Mouse (Mus musculus) kidney, postnatal 0 days (tissue): ENCODE measurements at regions not wholly inside any gene's neighbourhood (a gene's known extent, or its start where the extent isn't known, plus 50 kb on each side); places are given as distances from the start of the nearest gene placed in this dataset.

ENCODE experiments used
- ATAC-seq: fragments of 200-750 bp; cut with Nextera tagmentation; replicated peaks from 2 replicates; pipeline ENCODE4 v1.8.0; 2017; ENCODE audit warnings: low read depth, moderate number of reproducible peaks, moderate TSS enrichment, moderate library complexity; ENCODE audit not compliant: low FRiP score
- DNase-seq: peaks from one replicate; pipeline ENCODE4 v3.0.0-alpha.2; 2016; ENCODE audit warnings: low spot score
- H3K27ac ChIP-seq: fragments of 300-500 bp; sonication (generic); 2 replicates; pipeline ENCODE4 v1.5.1; 2014; ENCODE audit warnings: mild to moderate bottlenecking
- H3K27me3 ChIP-seq: fragments of 300-500 bp; sonication (generic); 2 replicates; pipeline ENCODE4 v1.6.1; 2014; ENCODE audit warnings: low read length, mixed read lengths; ENCODE audit not compliant: insufficient read depth
- H3K36me3 ChIP-seq: fragments of 300-500 bp; sonication (generic); 2 replicates; pipeline ENCODE4 v1.6.1; 2014; ENCODE audit warnings: low read length, mixed read lengths; ENCODE audit not compliant: insufficient read depth
- H3K4me1 ChIP-seq: fragments of 300-500 bp; sonication (generic); replicated peaks from 2 replicates; pipeline ENCODE4 v1.6.1; 2014; ENCODE audit warnings: antibody characterized with exemption, low read length, mixed read lengths; ENCODE audit not compliant: insufficient read depth
- H3K4me2 ChIP-seq: fragments of 300-500 bp; sonication (generic); 2 replicates; pipeline ENCODE4 v1.6.1; 2014; ENCODE audit warnings: mild to moderate bottlenecking, low read length, moderate library complexity, mixed read lengths
- H3K4me3 ChIP-seq: fragments of 300-500 bp; sonication (generic); replicated peaks from 2 replicates; pipeline ENCODE4 v1.5.1; 2014; ENCODE audit warnings: low read depth, low read length
- H3K9ac ChIP-seq: fragments of 300-500 bp; sonication (generic); 2 replicates; pipeline ENCODE4 v1.6.1; 2014; ENCODE audit warnings: low read depth, low read length
- H3K9me3 ChIP-seq: fragments of 300-500 bp; sonication (generic); replicated peaks from 2 replicates; pipeline ENCODE4 v1.6.1; 2016; ENCODE audit warnings: low read length, inconsistent platforms, mixed read lengths
- CTCF ChIP-seq: IDR thresholded peaks from 2 replicates; pipeline ENCODE4 v1.5.1; 2016; ENCODE audit warnings: antibody characterized with exemption, low read depth, mild to moderate bottlenecking, moderate library complexity
- WGBS: fragments of 180-500 bp; shearing (Covaris S2); extraction: QIAGEN DNeasy Blood & Tissue Kit; methylation state at CpG from one replicate; pipeline ENCODE4 v1.1.7; 2014; 5-methylcytosine and 5-hydroxymethylcytosine counted together

DNA sequence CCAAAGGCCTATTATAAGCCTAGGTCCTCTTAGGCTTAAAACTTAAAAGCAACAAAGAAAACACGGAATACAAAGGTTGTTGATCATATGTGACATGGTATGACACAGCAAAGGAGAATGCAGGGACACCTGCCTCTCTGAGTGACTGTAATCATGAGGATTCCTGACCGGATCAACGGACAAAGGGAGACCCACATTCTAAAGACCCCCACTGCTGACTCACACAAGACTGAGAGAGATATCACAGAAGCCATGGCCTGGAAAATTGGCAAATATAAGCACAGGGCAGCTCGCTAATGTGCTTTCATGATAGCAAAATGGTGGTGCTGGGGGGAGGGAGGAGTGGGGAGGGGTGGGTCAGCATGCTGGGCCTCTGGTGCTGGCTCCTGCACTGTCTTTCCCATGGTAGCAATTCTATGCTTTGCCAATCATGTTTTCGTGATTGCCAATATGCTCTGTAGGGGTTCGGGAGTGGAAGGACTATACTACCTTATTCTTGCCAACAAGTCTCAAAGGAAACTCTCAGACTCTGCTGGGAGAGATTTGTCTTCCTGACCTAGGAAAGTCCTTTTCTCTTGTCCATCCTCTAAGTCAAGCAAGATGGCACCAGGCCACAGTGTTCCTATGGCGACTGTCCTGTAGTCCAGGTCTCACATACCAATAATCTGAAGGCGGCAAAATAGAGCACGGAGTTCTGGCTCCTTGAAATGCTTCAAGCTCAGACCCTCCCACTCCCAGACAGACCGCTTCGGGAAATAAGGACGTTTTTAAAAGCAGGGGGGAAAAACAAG lies 110.5 kb upstream of the Nav3 start:
- 88% methylated on average over 12 of the region's 12 CpGs for WGBS
- DNase-seq, result no peak
- no peak overlapping the region for H3K4me3 ChIP-seq
- no peaks in the 10 kb centered on the region for H3K9me3 ChIP-seq
- ATAC-seq, result no peak
- no peaks in the 10 kb centered on the region for H3K36me3 ChIP-seq
- H3K4me2 ChIP-seq, result no peak overlapping the region
- H3K27ac ChIP-seq, result no peak overlapping the region
- H3K27me3 ChIP-seq, result no peaks in the 10 kb centered on the region
- H3K9ac ChIP-seq, result no peak overlapping the region
- no peak for TF ChIP-seq CTCF
- no peaks in the 10 kb centered on the region for H3K4me1 ChIP-seq

DNA sequence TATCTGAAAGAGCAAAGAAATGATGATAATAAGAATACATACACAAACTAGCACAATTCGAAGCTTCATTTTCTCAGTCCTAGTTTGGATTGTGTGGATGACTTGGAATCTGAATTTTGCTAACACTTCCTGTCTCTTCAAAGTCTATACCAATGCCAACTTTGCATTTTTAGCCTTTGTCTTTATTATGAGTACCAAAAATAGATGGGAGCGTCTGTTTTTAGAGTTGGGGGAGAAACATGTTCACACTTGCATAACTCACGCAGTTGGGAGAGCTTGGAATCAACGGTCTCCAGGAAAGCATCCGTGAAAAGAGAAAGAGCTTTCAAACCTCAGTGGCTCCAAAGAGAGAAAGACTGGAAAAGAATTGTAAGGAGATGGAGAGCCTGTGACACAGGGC lies 114.5 kb upstream of the Nav3 start:
- H3K27ac ChIP-seq, result no peak overlapping the region
- H3K9ac ChIP-seq, result no peak overlapping the region
- DNase-seq, result no peak
- H3K4me1 ChIP-seq, result no peaks in the 10 kb centered on the region
- no peaks in the 10 kb centered on the region for H3K36me3 ChIP-seq
- H3K4me2 ChIP-seq, result no peak overlapping the region
- no peak for TF ChIP-seq CTCF
- H3K4me3 ChIP-seq, result no peak overlapping the region
- no peaks in the 10 kb centered on the region for H3K27me3 ChIP-seq
- ATAC-seq, result no peak
- no peaks in the 10 kb centered on the region for H3K9me3 ChIP-seq
- 79% methylated on average over 5 of the region's 5 CpGs for WGBS

DNA sequence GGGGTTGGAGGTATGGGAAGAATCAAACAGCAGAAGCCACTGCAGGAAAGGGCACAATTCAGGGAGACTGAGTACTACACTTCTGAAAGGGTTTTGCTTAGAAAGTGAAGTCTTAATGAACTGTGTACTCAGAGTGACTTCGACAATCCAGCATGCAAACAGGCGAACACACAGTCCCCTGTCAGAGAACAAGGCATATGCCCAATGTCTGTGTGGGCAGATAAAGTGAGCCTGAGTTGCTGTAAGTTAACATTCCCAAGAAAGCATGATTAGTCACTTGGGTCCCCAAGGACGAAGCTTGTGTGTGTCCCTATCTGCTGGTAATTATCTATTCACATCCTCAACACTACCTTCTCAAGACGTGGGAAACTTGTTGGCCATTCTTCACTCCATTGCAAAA lies 115.2 kb upstream of the Nav3 start:
- no peak overlapping the region for H3K4me3 ChIP-seq
- H3K4me2 ChIP-seq, result no peak overlapping the region
- no peaks in the 10 kb centered on the region for H3K9me3 ChIP-seq
- H3K4me1 ChIP-seq, result no peaks in the 10 kb centered on the region
- TF ChIP-seq CTCF, result no peak
- DNase-seq (no peak), ATAC-seq (no peak)
- H3K27ac ChIP-seq, result no peak overlapping the region
- H3K9ac ChIP-seq, result no peak overlapping the region
- no peaks in the 10 kb centered on the region for H3K36me3 ChIP-seq
- no peaks in the 10 kb centered on the region for H3K27me3 ChIP-seq
- 70% methylated on average over 4 of the region's 4 CpGs for WGBS

DNA sequence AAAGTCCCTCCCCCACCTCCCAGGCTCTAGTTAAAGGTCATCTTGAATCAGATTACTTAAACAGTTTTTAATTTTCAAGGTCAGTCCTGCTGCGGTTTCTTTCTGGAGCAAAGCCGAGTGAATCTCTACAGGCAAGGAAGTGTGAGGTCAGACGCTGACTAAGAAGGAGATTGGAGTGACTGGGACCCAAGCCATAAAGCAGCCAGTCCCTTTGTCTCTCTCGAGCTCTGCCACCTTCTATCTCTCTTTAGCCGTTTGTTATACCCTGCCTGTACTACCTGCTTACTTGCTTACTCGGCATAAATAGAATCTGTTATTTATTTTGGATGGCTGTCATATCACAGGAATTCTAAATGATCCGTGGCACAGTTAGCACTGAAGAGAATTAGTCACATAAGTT lies 117.5 kb upstream of the Nav3 start:
- H3K9me3 ChIP-seq, result no peaks in the 10 kb centered on the region
- 46% methylated on average over 7 of the region's 7 CpGs for WGBS
- DNase-seq (no peak), ATAC-seq (no peak)
- H3K9ac ChIP-seq, result no peak overlapping the region
- H3K4me3 ChIP-seq, result no peak overlapping the region
- no peak overlapping the region for H3K4me2 ChIP-seq
- H3K4me1 ChIP-seq, result no peaks in the 10 kb centered on the region
- no peak overlapping the region for H3K27ac ChIP-seq
- H3K36me3 ChIP-seq, result no peaks in the 10 kb centered on the region
- H3K27me3 ChIP-seq, result no peaks in the 10 kb centered on the region
- no peak for TF ChIP-seq CTCF

DNA sequence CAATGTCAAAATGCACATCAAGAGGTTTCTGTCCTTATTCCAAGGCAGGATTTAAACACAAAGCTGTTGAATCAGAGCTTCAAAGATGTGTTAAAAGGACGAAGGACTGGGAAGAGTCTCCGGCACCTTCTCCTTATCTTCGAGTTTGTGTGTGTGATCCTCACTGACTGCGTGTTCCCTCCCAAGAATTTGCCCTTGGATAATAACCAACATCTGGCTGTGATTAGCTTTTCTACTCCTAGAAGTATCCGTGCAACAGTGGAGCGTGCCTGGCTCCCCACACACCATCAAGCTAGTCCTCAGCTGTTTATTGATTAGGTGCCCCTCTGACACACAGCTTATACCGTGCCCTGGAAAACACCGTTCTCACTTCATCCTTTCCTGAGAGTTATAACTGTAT lies 130.0 kb upstream of the Nav3 start:
- no peak for TF ChIP-seq CTCF
- no peak overlapping the region for H3K4me3 ChIP-seq
- DNase-seq (no peak), ATAC-seq (no peak)
- H3K4me2 ChIP-seq, result no peak overlapping the region
- H3K9ac ChIP-seq, result no peak overlapping the region
- 80% methylated on average over 8 of the region's 8 CpGs for WGBS
- H3K27me3 ChIP-seq, result no peaks in the 10 kb centered on the region
- H3K4me1 ChIP-seq, result 0 out of 2 replicates have a peak, but pooled peaks cover 5% of the 10 kb centered on the region
- no peaks in the 10 kb centered on the region for H3K36me3 ChIP-seq
- no peaks in the 10 kb centered on the region for H3K9me3 ChIP-seq
- H3K27ac ChIP-seq, result no peak overlapping the region

DNA sequence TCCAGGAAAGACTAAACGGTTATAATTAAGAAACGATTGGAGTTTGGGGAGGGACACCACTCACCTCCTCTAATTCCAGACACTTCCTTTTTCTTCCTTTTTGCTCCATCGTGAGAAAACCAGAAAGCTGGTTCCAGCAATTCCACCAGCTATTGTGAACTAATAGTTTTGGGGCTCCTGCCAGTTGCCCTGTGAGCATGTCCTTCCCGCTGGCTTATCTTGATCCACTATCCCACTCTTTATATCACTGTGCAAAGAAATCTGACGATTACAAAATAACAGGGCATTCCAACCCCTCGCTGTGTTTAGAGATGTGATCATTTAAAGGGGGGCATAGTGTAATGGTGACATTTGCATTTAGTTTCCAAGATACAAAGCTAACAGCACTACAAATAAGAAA lies 130.5 kb upstream of the Nav3 start:
- Histone ChIP-seq H3K36me3 (no peaks in the 10 kb centered on the region), H3K27ac (no peak overlapping the region), H3K9me3 (no peaks in the 10 kb centered on the region), H3K4me3 (no peak overlapping the region), H3K9ac (no peak overlapping the region), H3K4me1 (0 out of 2 replicates have a peak, but pooled peaks cover 5% of the 10 kb centered on the region), H3K27me3 (no peaks in the 10 kb centered on the region), H3K4me2 (no peak overlapping the region)
- ATAC-seq, result no peak
- DNase-seq, result no peak
- WGBS, result 70% methylated on average over 6 of the region's 6 CpGs
- no peak for TF ChIP-seq CTCF

DNA sequence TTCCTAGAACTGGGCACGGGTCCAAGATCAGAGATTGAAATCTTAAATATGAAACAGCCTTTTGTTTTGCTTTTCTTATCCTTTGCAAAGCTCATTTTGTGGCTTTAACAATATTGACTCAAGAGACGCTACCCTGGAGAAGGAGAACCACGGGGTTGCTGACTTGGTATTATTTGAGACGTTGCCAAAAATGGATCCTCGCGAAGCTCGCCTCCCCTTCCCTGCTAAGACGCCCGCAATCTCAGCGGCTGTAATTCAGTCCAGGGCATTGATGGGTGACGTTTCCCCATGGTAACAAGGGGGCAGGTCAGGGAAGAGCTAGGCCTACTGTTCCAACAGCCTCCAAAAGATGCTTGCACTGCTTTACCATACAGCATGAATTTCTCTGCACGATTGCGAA lies 131.5 kb upstream of the Nav3 start:
- DNase-seq (peak; percentile 64), ATAC-seq (peak; percentile 66; the same call in 1 of the 2 replicates)
- Histone ChIP-seq H3K27me3 (no peaks in the 10 kb centered on the region), H3K4me3 (no peak overlapping the region), H3K4me2 (peak overlapping the region; percentile 36), H3K4me1 (0 out of 2 replicates have a peak, but pooled peaks cover 5% of the 10 kb centered on the region), H3K9ac (no peak overlapping the region), H3K9me3 (no peaks in the 10 kb centered on the region), H3K36me3 (no peaks in the 10 kb centered on the region), H3K27ac (no peak overlapping the region)
- TF ChIP-seq CTCF, result no peak
- 16% methylated on average over 13 of the region's 13 CpGs for WGBS
